Comparison of ENCODE assay signal across 9 mouse cellular contexts in the genomic region with DNA sequence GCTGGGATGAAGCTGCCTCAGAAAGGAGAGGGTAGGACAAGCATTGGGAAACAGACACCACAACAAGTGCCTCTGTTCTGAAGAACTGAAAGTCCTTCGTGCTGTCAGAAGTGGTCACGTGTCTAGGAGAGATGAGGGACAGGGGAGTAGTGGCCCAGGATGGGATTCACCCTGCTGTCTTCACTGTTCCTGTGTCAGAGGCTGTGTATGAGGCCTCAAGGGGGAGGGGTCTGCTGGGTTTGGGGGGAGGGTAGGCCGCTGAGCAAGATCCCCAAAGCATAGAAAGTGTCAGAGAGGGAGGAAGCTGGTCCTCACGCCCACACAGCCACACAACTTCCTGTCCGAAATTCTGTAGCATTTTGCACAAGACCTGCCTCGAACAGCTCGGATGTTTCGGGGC. TPM values are rescaled to one million over a fixed set of nuclear protein-coding genes. Genes with fewer than 3 reads are reported as not detected.
DNase-seq lines count a peak whose midpoint lies in the region; ATAC-seq and TF ChIP-seq lines count a peak whose summit lies in the region.
"Had no signal": no experiment of that assay in that cellular context is flagged by ENCODE, and none has a peak within 500 bp of the region (broad histone marks: within the 10 kb centered on the region; RNA-seq: fewer than 3 reads in every experiment).

No protein-coding gene starts in this region.

- H3K4me3 ChIP-seq in thymus, adult 2 months (ENCODE audit: control insufficient read depth, insufficient read depth, low read length) = no peak overlapping the region
- H3K4me3 ChIP-seq in heart, embryonic 12.5 days = no peak overlapping the region
- H3K4me3 ChIP-seq in lung, embryonic 16.5 days (ENCODE audit: low read length) = no peak overlapping the region
- H3K4me3 ChIP-seq in stomach, postnatal 0 days (ENCODE audit: low read depth, low read length) = no peak overlapping the region
- no peak overlapping the region for H3K4me3 ChIP-seq in midbrain, embryonic 13.5 days (replicated peaks)
- H3K4me3 ChIP-seq: midbrain, embryonic 15.5 days had no signal

- H3K4me2 ChIP-seq in heart, embryonic 12.5 days = no peak overlapping the region
- no peak overlapping the region for H3K4me2 ChIP-seq in lung, embryonic 16.5 days (ENCODE audit: low read depth, low read length)
- H3K4me2 ChIP-seq in stomach, postnatal 0 days (replicated peaks; ENCODE audit: low read depth) = no peak overlapping the region
- H3K4me2 ChIP-seq in midbrain, embryonic 13.5 days (replicated peaks) = no peak overlapping the region
- H3K4me2 ChIP-seq: midbrain, embryonic 15.5 days had no signal

- peak overlapping the region; percentile 29; the same call in 1 of the 2 replicates for H3K27ac ChIP-seq in thymus, adult 2 months (ENCODE audit: control insufficient read depth, insufficient read depth, low read length)
- no peak overlapping the region for H3K27ac ChIP-seq in heart, embryonic 12.5 days (ENCODE audit: poor library complexity, severe bottlenecking)
- peak overlapping the region; percentile 26; the same call in 1 of the 2 replicates for H3K27ac ChIP-seq in lung, embryonic 16.5 days (ENCODE audit: low read length)
- H3K27ac ChIP-seq in stomach, postnatal 0 days (replicated peaks) = no peak overlapping the region; the same call in 1 of the 2 replicates
- H3K27ac ChIP-seq in midbrain, embryonic 13.5 days = no peak overlapping the region
- H3K27ac ChIP-seq: midbrain, embryonic 15.5 days had no signal

- no peak for DNase-seq in thymus, adult 2 months
- DNase-seq in thymus, postnatal 14 days = no peak
- DNase-seq in stomach, postnatal 0 days (ENCODE audit: low spot score) = no peak
- no peak for DNase-seq in urinary bladder, postnatal 36 days (ENCODE audit: low spot score in 2 of 2)
- DNase-seq: gastrocnemius, postnatal 25 days had no signal

- ATAC-seq in heart, embryonic 12.5 days (ENCODE audit: insufficient number of reproducible peaks, low FRiP score) = 0 out of 2 replicates have a peak, but pooled peaks have one; percentile 22
- peak; percentile 60 for ATAC-seq in lung, embryonic 16.5 days (ENCODE audit: low read depth)
- ATAC-seq in stomach, postnatal 0 days (ENCODE audit: low FRiP score, low TSS enrichment) = peak; percentile 18; the same call in 1 of the 2 replicates
- no peak for ATAC-seq in midbrain, embryonic 13.5 days
- ATAC-seq: midbrain, embryonic 15.5 days had no signal

- 0 out of 2 replicates have a peak overlapping the region, but pooled peaks have one; percentile 8 for H3K9ac ChIP-seq in heart, embryonic 12.5 days
- H3K9ac ChIP-seq in lung, embryonic 16.5 days (ENCODE audit: low read length) = no peak overlapping the region
- no peak overlapping the region for H3K9ac ChIP-seq in stomach, postnatal 0 days (ENCODE audit: low read length)
- H3K9ac ChIP-seq in midbrain, embryonic 13.5 days (replicated peaks) = no peak overlapping the region
- H3K9ac ChIP-seq: midbrain, embryonic 15.5 days had no signal

- peaks cover 9% of the 10 kb centered on the region for H3K4me1 ChIP-seq in thymus, adult 2 months (replicated peaks; ENCODE audit: control insufficient read depth, insufficient read depth, low read length)
- H3K4me1 ChIP-seq in heart, embryonic 12.5 days (replicated peaks) = peaks cover 30% of the 10 kb centered on the region
- 0 out of 2 replicates have a peak, but pooled peaks cover 5% of the 10 kb centered on the region for H3K4me1 ChIP-seq in lung, embryonic 16.5 days (replicated peaks; ENCODE audit: control insufficient read depth, insufficient read depth, low read length)
- H3K4me1 ChIP-seq in stomach, postnatal 0 days (replicated peaks; ENCODE audit: control insufficient read depth, insufficient read depth) = no peaks in the 10 kb centered on the region
- H3K4me1 ChIP-seq in midbrain, embryonic 13.5 days (replicated peaks) = no peaks in the 10 kb centered on the region
- H3K4me1 ChIP-seq: midbrain, embryonic 15.5 days had no signal

- H3K36me3 ChIP-seq in thymus, adult 2 months (ENCODE audit: control insufficient read depth, insufficient read depth, low read length) = no peaks in the 10 kb centered on the region
- H3K36me3 ChIP-seq in heart, embryonic 12.5 days = no peaks in the 10 kb centered on the region
- H3K36me3 ChIP-seq in lung, embryonic 16.5 days (ENCODE audit: control insufficient read depth, insufficient read depth, low read length) = no peaks in the 10 kb centered on the region
- no peaks in the 10 kb centered on the region for H3K36me3 ChIP-seq in stomach, postnatal 0 days (ENCODE audit: control insufficient read depth, insufficient read depth, low read length)
- H3K36me3 ChIP-seq in midbrain, embryonic 13.5 days = no peaks in the 10 kb centered on the region
- H3K36me3 ChIP-seq: midbrain, embryonic 15.5 days had no signal

- 14% methylated on average over 8 of the region's 8 CpGs for WGBS in thymus, adult 2 months
- 43% methylated on average over 8 of the region's 8 CpGs for WGBS in heart, embryonic 12.5 days
- WGBS in lung, embryonic 16.5 days = 30% methylated on average over 8 of the region's 8 CpGs
- 55% methylated on average over 8 of the region's 8 CpGs for WGBS in stomach, postnatal 0 days
- WGBS in midbrain, embryonic 13.5 days = 65% methylated on average over 8 of the region's 8 CpGs

- TF ChIP-seq CTCF in thymus, adult 2 months (IDR thresholded peaks at IDR 0.05; ENCODE audit: borderline replicate concordance, control insufficient read depth, extremely low read depth, insufficient read depth, low read length, poor library complexity) = no peak
- TF ChIP-seq CTCF in stomach, postnatal 0 days (IDR thresholded peaks at IDR 0.05; ENCODE audit: low read depth) = no peak

- no peak for TF ChIP-seq EP300 in stomach, postnatal 0 days (optimal IDR thresholded peaks at IDR 0.05)

- no peaks in the 10 kb centered on the region for H3K27me3 ChIP-seq in thymus, adult 2 months (ENCODE audit: control insufficient read depth, insufficient read depth, low read length)
- H3K27me3 ChIP-seq in heart, embryonic 12.5 days (replicated peaks) = no peaks in the 10 kb centered on the region
- H3K27me3 ChIP-seq in lung, embryonic 16.5 days (ENCODE audit: control insufficient read depth, insufficient read depth, low read depth, low read length) = no peaks in the 10 kb centered on the region
- H3K27me3 ChIP-seq in stomach, postnatal 0 days (ENCODE audit: control insufficient read depth, insufficient read depth, low read length) = no peaks in the 10 kb centered on the region
- H3K27me3 ChIP-seq in midbrain, embryonic 13.5 days = no peaks in the 10 kb centered on the region
- H3K27me3 ChIP-seq: midbrain, embryonic 15.5 days had no signal

- TF ChIP-seq POLR2A in thymus, adult 2 months (IDR thresholded peaks at IDR 0.05; ENCODE audit: control insufficient read depth, extremely low read depth, insufficient read depth, low read length, poor library complexity) = no peak

- H3K9me3 ChIP-seq in heart, embryonic 12.5 days (replicated peaks) = no peaks in the 10 kb centered on the region
- H3K9me3 ChIP-seq in lung, embryonic 16.5 days (ENCODE audit: control insufficient read depth, low read length) = no peaks in the 10 kb centered on the region
- no peaks in the 10 kb centered on the region for H3K9me3 ChIP-seq in stomach, postnatal 0 days (ENCODE audit: control insufficient read depth, low read length)
- H3K9me3 ChIP-seq in midbrain, embryonic 13.5 days = no peaks in the 10 kb centered on the region
- H3K9me3 ChIP-seq: midbrain, embryonic 15.5 days had no signal

RNA-seq across cellular contexts. Expression of a gene that starts 13.5 kb away (rescaled TPM):
- polyA plus RNA-seq in thymus, adult 2 months (2012; rRNA removed) = 12.6 and 18.4 TPM in 2 replicates
- 2.4 and 4.8 TPM in 2 replicates for polyA plus RNA-seq in heart, embryonic 12.5 days (2016; fragmentation: Nextera tagmentation; extraction: Ambion mirVana)
- polyA plus RNA-seq in lung, embryonic 16.5 days (2015; fragmentation: Nextera tagmentation; extraction: Ambion mirVana) = 5.2 and 6.4 TPM in 2 replicates
- polyA plus RNA-seq in stomach, postnatal 0 days (2015; fragmentation: Nextera tagmentation; extraction: Ambion mirVana) = 5.0 and 5.7 TPM in 2 replicates
- 1.3 and 1.5 TPM in 2 replicates for polyA plus RNA-seq in midbrain, embryonic 13.5 days (2015; fragmentation: Nextera tagmentation; extraction: Ambion mirVana)

RNA-seq across cellular contexts. Expression of a gene that starts 48.3 kb away (rescaled TPM):
- 8.1 and 17.6 TPM in 2 replicates for polyA plus RNA-seq in thymus, adult 2 months (2012; rRNA removed)
- polyA plus RNA-seq in heart, embryonic 12.5 days (2016; fragmentation: Nextera tagmentation; extraction: Ambion mirVana) = 15.2 and 16.7 TPM in 2 replicates
- polyA plus RNA-seq in lung, embryonic 16.5 days (2015; fragmentation: Nextera tagmentation; extraction: Ambion mirVana) = 23.9 and 24.0 TPM in 2 replicates
- polyA plus RNA-seq in stomach, postnatal 0 days (2015; fragmentation: Nextera tagmentation; extraction: Ambion mirVana) = 3.5 and 5.2 TPM in 2 replicates
- polyA plus RNA-seq in midbrain, embryonic 13.5 days (2015; fragmentation: Nextera tagmentation; extraction: Ambion mirVana) = 10.2 and 10.8 TPM in 2 replicates

RNA-seq across cellular contexts. Expression of a gene that starts 48.4 kb away (rescaled TPM):
- polyA plus RNA-seq in thymus, adult 2 months (2012; rRNA removed) = 4.6 and 5.2 TPM in 2 replicates
- 19.1 and 22.6 TPM in 2 replicates for polyA plus RNA-seq in heart, embryonic 12.5 days (2016; fragmentation: Nextera tagmentation; extraction: Ambion mirVana)
- polyA plus RNA-seq in lung, embryonic 16.5 days (2015; fragmentation: Nextera tagmentation; extraction: Ambion mirVana) = 15.6 and 17.1 TPM in 2 replicates
- 8.9 and 11.7 TPM in 2 replicates for polyA plus RNA-seq in stomach, postnatal 0 days (2015; fragmentation: Nextera tagmentation; extraction: Ambion mirVana)
- 14.8 and 15.5 TPM in 2 replicates for polyA plus RNA-seq in midbrain, embryonic 13.5 days (2015; fragmentation: Nextera tagmentation; extraction: Ambion mirVana)

RNA-seq across cellular contexts. Expression of a gene that starts 53.5 kb away (rescaled TPM):
- polyA plus RNA-seq in thymus, adult 2 months (2012; rRNA removed) = not detected in 2 replicates
- polyA plus RNA-seq in heart, embryonic 12.5 days (2016; fragmentation: Nextera tagmentation; extraction: Ambion mirVana) = not detected in 2 replicates
- polyA plus RNA-seq in lung, embryonic 16.5 days (2015; fragmentation: Nextera tagmentation; extraction: Ambion mirVana) = not detected in 2 replicates
- polyA plus RNA-seq in stomach, postnatal 0 days (2015; fragmentation: Nextera tagmentation; extraction: Ambion mirVana) = 0.04 TPM in 1 of 2 replicates, not detected in the other
- not detected in 2 replicates for polyA plus RNA-seq in midbrain, embryonic 13.5 days (2015; fragmentation: Nextera tagmentation; extraction: Ambion mirVana)
- polyA plus RNA-seq: midbrain, embryonic 15.5 days had no signal

Comparison
In these comparisons a context has a peak if more than half of its experiments do, and no peak if none do; other contexts are left out.
1. H3K27ac ChIP-seq: peak in thymus, adult 2 months (single experiment) and lung, embryonic 16.5 days (single experiment); none in heart, embryonic 12.5 days (single experiment), stomach, postnatal 0 days (single experiment) and midbrain, embryonic 13.5 days (single experiment).